Mouse (Mus musculus): ENCODE data around the gene Smpdl3b. TPM values are rescaled to one million over a fixed set of nuclear protein-coding genes. Genes with fewer than 3 reads are reported as not detected.

Smpdl3b gene
- total and polyA plus RNA-seq, 3 experiments: 2.9 to 24.0 (median 3.6) TPM

- Histone ChIP-seq H3K27me3 (replicated peaks) (no peaks in the 10 kb centered on the region), H3K79me2 (replicated peaks; ENCODE audit: control insufficient read depth, extremely low read depth, insufficient read depth, poor library complexity, severe bottlenecking) (no peaks in the 10 kb centered on the region), H3K27ac (ENCODE audit: insufficient read depth, low read depth) (peak overlapping the region; percentile 98), H3K4me3 (replicated peaks in 1 of 3; ENCODE audit: low read depth in 2 of 3, low read length in 2 of 3, poor library complexity in 1 of 3) (peak overlapping the region in 2 of 3 experiments; percentile 43 to 52), H3K4me1 (ENCODE audit: control insufficient read depth in 1 of 2, insufficient read depth in 2 of 2) (peaks cover 8 to 61% of the 10 kb centered on the region in 2 experiments), H3K4me2 (ENCODE audit: insufficient read depth, low read depth, poor library complexity, severe bottlenecking) (peak overlapping the region; percentile 90), H3K9me3 (replicated peaks; ENCODE audit: low read length) (no peaks in the 10 kb centered on the region), H3K36me3 (replicated peaks in 1 of 2; ENCODE audit: control insufficient read depth in 1 of 2, insufficient read depth in 1 of 2, low read length in 1 of 2) (no peaks in the 10 kb centered on the region), H3K9ac (ENCODE audit: insufficient read depth, low read depth) (peak overlapping the region; percentile 91)
- in situ Hi-C loops (cut with MboI; ENCODE audit: low pct_ligation_motif_present, low pct_unique_long_range_greater_than_20kb, low sequenced_read_pairs) (no loop called here), dilution Hi-C loops (cut with MboI; ENCODE audit: extremely low pct_ligation_motif_present, extremely low pct_unique_long_range_greater_than_20kb, low sequenced_read_pairs) (no loop called here)
- DNase-seq (ENCODE audit: extremely low read depth): no peak
- TF ChIP-seq E2F4 (IDR thresholded peaks at IDR 0.05; ENCODE audit: insufficient replicate concordance, low read depth, low read length) (no peak), PAX5 (IDR thresholded peaks at IDR 0.05; ENCODE audit: low read length) (no peak), ZNF384 (IDR thresholded peaks at IDR 0.05; ENCODE audit: low read depth, low read length) (no peak), GABPA (IDR thresholded peaks at IDR 0.05; ENCODE audit: insufficient replicate concordance, low read depth, low read length) (no peak), SIN3A (IDR thresholded peaks at IDR 0.05; ENCODE audit: low read length) (no peak), ZC3H11A (IDR thresholded peaks at IDR 0.05; ENCODE audit: low read depth, low read length) (no peak), CHD1 (IDR thresholded peaks at IDR 0.05; ENCODE audit: low read depth, low read length) (no peak), HCFC1 (IDR thresholded peaks at IDR 0.05; ENCODE audit: low read depth, low read length) (no peak), JUN (IDR thresholded peaks at IDR 0.05; ENCODE audit: insufficient read depth, low read depth, low read length) (no peak), SMC3 (IDR thresholded peaks at IDR 0.05; ENCODE audit: low read depth, low read length) (no peak), JUND (conservative IDR thresholded peaks at IDR 0.05; ENCODE audit: low read depth, low read length) (0 out of 2 replicates have a peak, but pooled peaks have one; percentile 48), ZMIZ1 (IDR thresholded peaks at IDR 0.05; ENCODE audit: low read depth, low read length) (no peak), USF1 (IDR thresholded peaks at IDR 0.05; ENCODE audit: low read depth, low read length) (no peak), ELF1 (IDR thresholded peaks at IDR 0.05; ENCODE audit: low read depth, low read length) (peak; percentile 64), RCOR1 (conservative IDR thresholded peaks at IDR 0.05; ENCODE audit: low read depth, low read length) (no peak), NELFE (IDR thresholded peaks at IDR 0.05; ENCODE audit: low read depth, low read length) (no peak), NRF1 (IDR thresholded peaks at IDR 0.05; ENCODE audit: low read depth, low read length) (no peak), ETS1 (conservative IDR thresholded peaks at IDR 0.05; ENCODE audit: low read depth, low read length) (peak; percentile 18; the same call in 1 of the 2 replicates), CHD2 (IDR thresholded peaks at IDR 0.05; ENCODE audit: low read length) (no peak), BHLHE40 (IDR thresholded peaks at IDR 0.05; ENCODE audit: low read depth, low read length) (peak; percentile 31; the same call in 1 of the 2 replicates), KAT2A (IDR thresholded peaks at IDR 0.05; ENCODE audit: insufficient replicate concordance, low read length) (no peak), CTCF (conservative IDR thresholded peaks at IDR 0.05 in 1 of 2, IDR thresholded peaks at IDR 0.05 in 1 of 2; ENCODE audit: low read depth in 2 of 2, low read length in 2 of 2) (no peak), TBP (conservative IDR thresholded peaks at IDR 0.05; ENCODE audit: low read depth, low read length) (no peak), MAZ (IDR thresholded peaks at IDR 0.05; ENCODE audit: low read depth, low read length) (no peak), MAX (IDR thresholded peaks at IDR 0.05; ENCODE audit: low read length) (peak; percentile 26; the same call in 1 of the 2 replicates), POLR2A (IDR thresholded peaks at IDR 0.05; ENCODE audit: low read depth, low read length) (no peak), MAFK (IDR thresholded peaks at IDR 0.05; ENCODE audit: insufficient replicate concordance, low read length) (0 out of 2 replicates have a peak, but pooled peaks have one; percentile 9), MEF2A (IDR thresholded peaks at IDR 0.05; ENCODE audit: borderline replicate concordance, low read depth, low read length) (no peak), EP300 (IDR thresholded peaks at IDR 0.05; ENCODE audit: low read length) (peak; percentile 30; the same call in 1 of the 2 replicates), MYC (IDR thresholded peaks at IDR 0.05; ENCODE audit: low read depth, low read length) (peak; percentile 39; the same call in 1 of the 2 replicates), ZKSCAN1 (IDR thresholded peaks at IDR 0.05; ENCODE audit: borderline replicate concordance, low read depth, low read length) (no peak), TCF12 (IDR thresholded peaks at IDR 0.05; ENCODE audit: low read depth, low read length) (0 out of 2 replicates have a peak, but pooled peaks have one; percentile 17), USF2 (conservative IDR thresholded peaks at IDR 0.05; ENCODE audit: low read depth, low read length) (no peak), IRF4 (IDR thresholded peaks at IDR 0.05; ENCODE audit: low read depth, low read length) (no peak), UBTF (IDR thresholded peaks at IDR 0.05; ENCODE audit: low read depth, low read length) (no peak), MXI1 (IDR thresholded peaks at IDR 0.05; ENCODE audit: low read depth, low read length) (no peak), RAD21 (IDR thresholded peaks at IDR 0.05; ENCODE audit: low read depth, low read length) (no peak), POLR2AphosphoS2 (IDR thresholded peaks at IDR 0.05; ENCODE audit: low read depth, low read length) (no peak)
These were observed 44.4 kb upstream of the Smpdl3b start for GRCm38 (mm10) chr4:132801176-132802077.

Measured in CH12.LX (cell line).